Mouse (Mus musculus): ENCODE measurements at regions not wholly inside any gene's neighbourhood (a gene's known extent, or its start where the extent isn't known, plus 50 kb on each side); places are given as distances from the start of the nearest gene placed in this dataset.

DNA sequence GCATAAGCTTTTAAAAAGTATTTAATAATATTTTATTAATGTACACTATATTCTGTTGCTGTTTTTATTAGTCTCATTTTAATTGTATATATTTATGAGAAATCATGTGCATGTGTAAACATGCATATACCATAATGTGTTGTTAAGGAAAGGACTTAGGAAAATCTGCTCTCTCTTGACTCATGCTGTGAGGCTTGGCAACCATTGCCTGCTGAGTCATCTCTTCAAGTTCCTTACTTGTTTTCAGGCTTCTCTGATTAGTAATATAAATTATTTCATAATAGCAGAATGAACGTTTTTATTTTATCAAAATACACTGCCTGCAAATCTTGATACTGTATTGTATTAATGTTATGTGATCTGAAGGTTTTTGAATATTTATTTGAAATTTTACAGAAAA is 388.9 kb upstream of the Slitrk5 start:
- no peaks in the 10 kb centered on the region for H3K27me3 ChIP-seq (ENCODE audit: control insufficient read depth, insufficient read depth, low read length)
- H3K4me2 ChIP-seq (replicated peaks), result no peak overlapping the region
- H3K4me1 ChIP-seq (replicated peaks; ENCODE audit: control insufficient read depth, insufficient read depth, low read length), result no peaks in the 10 kb centered on the region
- WGBS, result 52% methylated on average over 1 of the region's 1 CpGs
- DNase-seq (ENCODE audit: low spot score) (no peak), ATAC-seq (ENCODE audit: low FRiP score) (no peak)
- no peak overlapping the region for H3K4me3 ChIP-seq (replicated peaks; ENCODE audit: low read length)
- H3K27ac ChIP-seq, result no peak overlapping the region
- H3K9ac ChIP-seq, result no peak overlapping the region
- H3K9me3 ChIP-seq (ENCODE audit: control insufficient read depth, low read length), result no peaks in the 10 kb centered on the region
- no peaks in the 10 kb centered on the region for H3K36me3 ChIP-seq (replicated peaks; ENCODE audit: control insufficient read depth, insufficient read depth)

GRCm38 (mm10) chr14:111295521-111295920 is 379.4 kb upstream of the Slitrk5 start:
- DNase-seq (ENCODE audit: low spot score) (no peak), ATAC-seq (ENCODE audit: low FRiP score) (no peak)
- 90% methylated on average over 3 of the region's 3 CpGs for whole genome bisulfite sequencing

DNA sequence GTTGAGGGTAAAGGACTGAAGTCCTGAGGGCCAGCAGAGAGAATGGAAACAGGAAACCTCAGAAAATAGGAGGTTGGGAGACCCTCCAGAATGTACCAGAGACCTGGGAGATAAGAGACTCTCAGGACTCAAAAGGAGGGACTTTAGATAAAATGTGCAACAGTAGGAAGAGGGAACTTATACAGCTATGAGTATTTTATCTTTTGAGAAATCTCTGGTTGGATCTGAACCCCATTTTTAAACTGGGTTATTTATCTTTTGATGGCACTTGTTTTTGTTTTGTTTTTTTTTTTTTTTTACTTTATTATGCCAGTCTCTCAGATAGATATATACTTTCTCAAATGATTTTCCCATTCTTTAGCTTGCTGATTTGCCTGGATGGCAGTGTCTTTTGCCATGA is 377.1 kb upstream of the Slitrk5 start:
- Histone ChIP-seq H3K9ac (no peak overlapping the region), H3K9me3 (ENCODE audit: control insufficient read depth, low read length) (no peaks in the 10 kb centered on the region), H3K36me3 (replicated peaks; ENCODE audit: control insufficient read depth, insufficient read depth) (no peaks in the 10 kb centered on the region), H3K4me3 (replicated peaks; ENCODE audit: low read length) (no peak overlapping the region), H3K27me3 (ENCODE audit: control insufficient read depth, insufficient read depth, low read length) (no peaks in the 10 kb centered on the region), H3K27ac (no peak overlapping the region), H3K4me1 (replicated peaks; ENCODE audit: control insufficient read depth, insufficient read depth, low read length) (no peaks in the 10 kb centered on the region), H3K4me2 (replicated peaks) (no peak overlapping the region)
- no peak for DNase-seq (ENCODE audit: low spot score)
- ATAC-seq (ENCODE audit: low FRiP score), result no peak

More at GRCm38 (mm10) chr14:111295521-111295920, 379.4 kb upstream of the Slitrk5 start:
- Histone ChIP-seq H3K27ac (no peak overlapping the region), H3K9ac (no peak overlapping the region), H3K4me1 (replicated peaks; ENCODE audit: control insufficient read depth, insufficient read depth, low read length) (no peaks in the 10 kb centered on the region), H3K4me3 (replicated peaks; ENCODE audit: low read length) (no peak overlapping the region), H3K27me3 (ENCODE audit: control insufficient read depth, insufficient read depth, low read length) (no peaks in the 10 kb centered on the region), H3K4me2 (replicated peaks) (no peak overlapping the region), H3K9me3 (ENCODE audit: control insufficient read depth, low read length) (no peaks in the 10 kb centered on the region), H3K36me3 (replicated peaks; ENCODE audit: control insufficient read depth, insufficient read depth) (no peaks in the 10 kb centered on the region)

GRCm38 (mm10) chr14:111330570-111330969 is 344.3 kb upstream of the Slitrk5 start:
- H3K36me3 ChIP-seq (replicated peaks; ENCODE audit: control insufficient read depth, insufficient read depth), result no peaks in the 10 kb centered on the region
- ATAC-seq (ENCODE audit: low FRiP score) (no peak), DNase-seq (ENCODE audit: low spot score) (no peak)
- no peaks in the 10 kb centered on the region for H3K9me3 ChIP-seq (ENCODE audit: control insufficient read depth, low read length)
- H3K27ac ChIP-seq, result no peak overlapping the region
- no peaks in the 10 kb centered on the region for H3K27me3 ChIP-seq (ENCODE audit: control insufficient read depth, insufficient read depth, low read length)
- no peaks in the 10 kb centered on the region for H3K4me1 ChIP-seq (replicated peaks; ENCODE audit: control insufficient read depth, insufficient read depth, low read length)
- no peak overlapping the region for H3K9ac ChIP-seq
- 92% methylated on average over 3 of the region's 3 CpGs for WGBS
- H3K4me2 ChIP-seq (replicated peaks), result no peak overlapping the region
- H3K4me3 ChIP-seq (replicated peaks; ENCODE audit: low read length), result no peak overlapping the region

GRCm38 (mm10) chr14:111353518-111353917 is 321.4 kb upstream of the Slitrk5 start:
- no peak for ATAC-seq (ENCODE audit: low FRiP score)
- Histone ChIP-seq H3K4me2 (replicated peaks) (no peak overlapping the region), H3K4me1 (replicated peaks; ENCODE audit: control insufficient read depth, insufficient read depth, low read length) (no peaks in the 10 kb centered on the region), H3K27ac (no peak overlapping the region), H3K36me3 (replicated peaks; ENCODE audit: control insufficient read depth, insufficient read depth) (no peaks in the 10 kb centered on the region), H3K9ac (no peak overlapping the region), H3K4me3 (replicated peaks; ENCODE audit: low read length) (no peak overlapping the region), H3K27me3 (ENCODE audit: control insufficient read depth, insufficient read depth, low read length) (no peaks in the 10 kb centered on the region), H3K9me3 (ENCODE audit: control insufficient read depth, low read length) (no peaks in the 10 kb centered on the region)
- DNase-seq (ENCODE audit: low spot score), result no peak
- WGBS, result 77% methylated on average over 5 of the region's 5 CpGs

- no peaks in the 10 kb centered on the region for H3K27me3 ChIP-seq (ENCODE audit: control insufficient read depth, insufficient read depth, low read length)
- H3K4me3 ChIP-seq (replicated peaks; ENCODE audit: low read length), result no peak overlapping the region
- no peak overlapping the region for H3K27ac ChIP-seq
- WGBS, result 79% methylated on average over 1 of the region's 1 CpGs
- no peak for ATAC-seq (ENCODE audit: low FRiP score)
- no peak for DNase-seq (ENCODE audit: low spot score)
- no peaks in the 10 kb centered on the region for H3K4me1 ChIP-seq (replicated peaks; ENCODE audit: control insufficient read depth, insufficient read depth, low read length)
- H3K4me2 ChIP-seq (replicated peaks), result no peak overlapping the region
- H3K9me3 ChIP-seq (ENCODE audit: control insufficient read depth, low read length), result no peaks in the 10 kb centered on the region
- H3K9ac ChIP-seq, result no peak overlapping the region
- no peaks in the 10 kb centered on the region for H3K36me3 ChIP-seq (replicated peaks; ENCODE audit: control insufficient read depth, insufficient read depth)
Observed at GRCm38 (mm10) chr14:111396803-111397202, 278.1 kb upstream of the Slitrk5 start.

GRCm38 (mm10) chr14:111400809-111401208 is 274.1 kb upstream of the Slitrk5 start:
- DNase-seq (ENCODE audit: low spot score) (peak; percentile 33), ATAC-seq (ENCODE audit: low FRiP score) (peak; percentile 53; the same call in 1 of the 2 replicates)
- Histone ChIP-seq H3K4me1 (replicated peaks; ENCODE audit: control insufficient read depth, insufficient read depth, low read length) (no peaks in the 10 kb centered on the region), H3K27me3 (ENCODE audit: control insufficient read depth, insufficient read depth, low read length) (no peaks in the 10 kb centered on the region), H3K4me2 (replicated peaks) (no peak overlapping the region), H3K9ac (no peak overlapping the region), H3K27ac (no peak overlapping the region), H3K36me3 (replicated peaks; ENCODE audit: control insufficient read depth, insufficient read depth) (no peaks in the 10 kb centered on the region), H3K9me3 (ENCODE audit: control insufficient read depth, low read length) (no peaks in the 10 kb centered on the region), H3K4me3 (replicated peaks; ENCODE audit: low read length) (no peak overlapping the region)
- WGBS, result 50% methylated on average over 3 of the region's 3 CpGs

DNA sequence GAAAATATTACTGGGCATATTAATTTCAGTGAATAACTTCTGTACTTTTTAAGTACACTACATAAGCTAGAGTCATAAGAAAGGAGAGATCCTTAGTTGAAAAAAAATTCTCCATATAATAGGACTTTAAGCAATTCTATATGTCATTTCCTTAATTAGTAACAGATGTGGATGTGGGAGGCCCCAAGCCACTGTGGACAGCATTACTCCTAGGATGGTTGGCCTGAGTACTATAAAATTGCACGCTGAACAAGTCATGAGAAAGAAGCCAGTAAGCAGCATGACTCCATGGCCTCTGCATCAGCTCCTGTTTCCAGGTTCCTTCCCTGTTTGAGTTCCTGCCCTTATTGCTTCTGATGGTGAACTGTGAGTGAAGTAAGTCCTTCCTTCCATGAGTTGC is 272.4 kb upstream of the Slitrk5 start:
- H3K27me3 ChIP-seq (ENCODE audit: control insufficient read depth, insufficient read depth, low read length), result no peaks in the 10 kb centered on the region
- H3K4me2 ChIP-seq (replicated peaks), result no peak overlapping the region
- H3K4me1 ChIP-seq (replicated peaks; ENCODE audit: control insufficient read depth, insufficient read depth, low read length), result no peaks in the 10 kb centered on the region
- no peak overlapping the region for H3K27ac ChIP-seq
- DNase-seq (ENCODE audit: low spot score), result no peak
- no peak overlapping the region for H3K9ac ChIP-seq
- no peaks in the 10 kb centered on the region for H3K36me3 ChIP-seq (replicated peaks; ENCODE audit: control insufficient read depth, insufficient read depth)
- whole genome bisulfite sequencing, result 89% methylated on average over 1 of the region's 1 CpGs
- H3K9me3 ChIP-seq (ENCODE audit: control insufficient read depth, low read length), result no peaks in the 10 kb centered on the region
- no peak for ATAC-seq (ENCODE audit: low FRiP score)
- H3K4me3 ChIP-seq (replicated peaks; ENCODE audit: low read length), result no peak overlapping the region

GRCm38 (mm10) chr14:111403555-111403954 is 271.3 kb upstream of the Slitrk5 start:
- H3K4me2 ChIP-seq (replicated peaks), result no peak overlapping the region
- no peaks in the 10 kb centered on the region for H3K4me1 ChIP-seq (replicated peaks; ENCODE audit: control insufficient read depth, insufficient read depth, low read length)
- 85% methylated on average over 1 of the region's 1 CpGs for WGBS
- H3K9me3 ChIP-seq (ENCODE audit: control insufficient read depth, low read length), result no peaks in the 10 kb centered on the region
- H3K27me3 ChIP-seq (ENCODE audit: control insufficient read depth, insufficient read depth, low read length), result no peaks in the 10 kb centered on the region
- no peaks in the 10 kb centered on the region for H3K36me3 ChIP-seq (replicated peaks; ENCODE audit: control insufficient read depth, insufficient read depth)
- DNase-seq (ENCODE audit: low spot score), result no peak
- H3K27ac ChIP-seq, result no peak overlapping the region
- no peak for ATAC-seq (ENCODE audit: low FRiP score)
- no peak overlapping the region for H3K9ac ChIP-seq
- H3K4me3 ChIP-seq (replicated peaks; ENCODE audit: low read length), result no peak overlapping the region

GRCm38 (mm10) chr14:111413543-111413942 is 261.4 kb upstream of the Slitrk5 start:
- H3K4me3 ChIP-seq (replicated peaks; ENCODE audit: low read length), result no peak overlapping the region
- H3K27ac ChIP-seq, result no peak overlapping the region
- H3K27me3 ChIP-seq (ENCODE audit: control insufficient read depth, insufficient read depth, low read length), result no peaks in the 10 kb centered on the region
- no peaks in the 10 kb centered on the region for H3K4me1 ChIP-seq (replicated peaks; ENCODE audit: control insufficient read depth, insufficient read depth, low read length)
- no peak overlapping the region for H3K9ac ChIP-seq
- no peaks in the 10 kb centered on the region for H3K9me3 ChIP-seq (ENCODE audit: control insufficient read depth, low read length)
- H3K4me2 ChIP-seq (replicated peaks), result no peak overlapping the region
- ATAC-seq (ENCODE audit: low FRiP score) (0 out of 2 replicates have a peak, but pooled peaks have one; percentile 43), DNase-seq (ENCODE audit: low spot score) (no peak)
- WGBS, result 81% methylated on average over 3 of the region's 3 CpGs
- no peaks in the 10 kb centered on the region for H3K36me3 ChIP-seq (replicated peaks; ENCODE audit: control insufficient read depth, insufficient read depth)

All from hindbrain, embryonic 14.5 days (tissue).